Mouse (Mus musculus) spleen, postnatal 0 days (tissue): ENCODE data around the gene Ptpru. TPM values are rescaled to one million over a fixed set of nuclear protein-coding genes. Genes with fewer than 3 reads are reported as not detected.

ENCODE experiments used
- polyA plus RNA-seq: library from polyadenylated mRNA; unstranded; fragments of >200 nt; fragmentation: Nextera tagmentation; extraction: Ambion mirVana; gene quantifications from 2 replicates; pipeline ENCODE4 v1.2.1, GENCODE M21; 2015

The Ptpru gene
- polyA plus RNA-seq = 3.9 and 7.2 TPM in 2 replicates

GRCm38 (mm10) chr4:131837872-131838524 is at the start of gene Ptpru:
Gene Ptpru (minus strand): TSS chr4:131838288.

GRCm38 (mm10) chr4:131873293-131874168 is 35.4 kb upstream of the Ptpru start, which contains the start of gene Srsf4:
Gene Srsf4 (plus strand): TSS chr4:131873617.

GRCm38 (mm10) chr4:131843290-131843743 is 5.2 kb upstream of the Ptpru start, which contains the start of gene Mecr:
Gene Mecr (plus strand): TSS chr4:131843470.

Other genes starting within 250 kb of the Ptpru start
- gene Mecr, start 5.2 kb upstream of the Ptpru start, polyA plus RNA-seq = 33.5 and 35.5 TPM in 2 replicates
- 70.2 and 71.1 TPM in 2 replicates for gene Srsf4, start 35.3 kb upstream of the Ptpru start, polyA plus RNA-seq
- 0.25 and 0.34 TPM in 2 replicates for gene Tmem200b, start 83.5 kb upstream of the Ptpru start, polyA plus RNA-seq
- 0.36 and 0.61 TPM in 2 replicates for gene Gm10300, start 236.4 kb upstream of the Ptpru start, polyA plus RNA-seq
- gene Epb41, start 237.0 kb upstream of the Ptpru start, polyA plus RNA-seq = 107 and 109 TPM in 2 replicates